Mouse (Mus musculus): Measurements from ENCODE around the gene Klri1.
"Not testable (repeated sequence)": the region's sequence is repeated elsewhere in the genome, so short reads cannot be mapped to it uniquely, and the experiment has no call there.

Klri1 gene

GRCm38 (mm10) chr6:129717032-129717431 is at the start of gene Klri1:
Gene Klri1 (minus strand): TSS chr6:129717132.
- DNase-seq (ENCODE audit: extremely low spot score) = no peak

GRCm38 (mm10) chr6:129747654-129748032 is 30.7 kb upstream of the Klri1 start:
- DNase-seq (ENCODE audit: extremely low spot score) = no peak

DNA sequence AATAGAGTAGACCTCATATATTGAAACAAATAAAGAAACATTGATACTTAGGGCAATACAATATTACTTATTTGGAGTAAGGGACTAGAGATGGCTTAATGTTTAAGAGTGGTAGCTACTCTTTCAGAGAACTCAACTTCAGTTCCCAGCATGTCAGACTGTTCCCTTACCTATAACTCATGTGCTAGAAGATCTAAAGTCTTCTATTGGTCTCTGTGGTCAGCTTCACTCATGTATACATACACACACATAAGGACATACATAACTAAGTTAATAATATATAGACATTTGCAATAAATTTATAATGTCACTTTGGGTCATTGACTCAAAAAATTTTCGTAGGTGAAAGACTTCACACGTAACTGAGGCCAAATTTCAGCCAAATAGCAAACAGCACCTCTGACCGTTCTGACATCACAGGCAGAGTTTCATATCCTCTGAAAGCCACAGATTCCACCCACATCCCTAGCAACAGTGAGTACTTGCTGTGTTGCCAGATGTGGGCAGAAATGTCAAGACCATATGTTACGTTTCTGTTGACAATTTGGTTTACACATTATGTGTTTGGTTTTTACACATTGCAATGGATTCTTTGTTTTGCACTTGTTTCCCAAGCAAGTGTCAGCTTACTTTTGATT is 30.2 kb upstream of the Klri1 start:
- no peak for DNase-seq (ENCODE audit: extremely low spot score)

- no peak for DNase-seq (ENCODE audit: extremely low spot score)
Measured at GRCm38 (mm10) chr6:129746151-129746550, 29.2 kb upstream of the Klri1 start.

- DNase-seq (ENCODE audit: extremely low spot score) = no peak
Measured at GRCm38 (mm10) chr6:129740069-129740721, 23.3 kb upstream of the Klri1 start, which contains the start of gene Klri2. Gene Klri2 (minus strand): TSS chr6:129740484.

- no peak for DNase-seq (ENCODE audit: extremely low spot score)
Measured at GRCm38 (mm10) chr6:129736414-129736813, 19.5 kb upstream of the Klri1 start.

DNA sequence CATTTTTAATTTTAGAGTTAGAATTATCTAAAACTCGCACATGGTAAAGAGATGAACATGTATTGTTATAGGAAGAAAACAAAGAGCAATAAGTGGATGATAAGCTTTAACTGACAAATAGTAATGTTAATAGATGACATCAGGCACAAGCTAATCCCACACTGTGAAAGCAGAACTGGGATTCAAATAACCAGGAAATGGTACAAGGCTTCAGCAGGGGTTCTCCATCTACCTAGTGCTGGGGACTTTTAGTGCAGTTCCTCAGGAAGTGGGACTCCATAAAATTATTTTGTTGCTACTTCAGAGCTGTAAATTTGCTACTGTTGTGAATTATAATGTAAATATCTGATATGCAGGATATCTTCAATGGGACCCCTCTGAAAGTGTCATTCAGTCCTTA is 10.3 kb upstream of the Klri1 start:
- DNase-seq (ENCODE audit: extremely low spot score) = no peak

- no peak for DNase-seq (ENCODE audit: extremely low spot score)
Measured at GRCm38 (mm10) chr6:129721390-129721789, 4.5 kb upstream of the Klri1 start.

- no peak for DNase-seq (ENCODE audit: extremely low spot score)
Measured at GRCm38 (mm10) chr6:129720487-129720886, 3.6 kb upstream of the Klri1 start.

- no peak for DNase-seq (ENCODE audit: extremely low spot score)
Measured at GRCm38 (mm10) chr6:129713566-129713965, 3.4 kb downstream of the Klri1 start.

- DNase-seq (ENCODE audit: extremely low spot score) = not testable (repeated sequence)
Measured at GRCm38 (mm10) chr6:129691436-129691835, 25.5 kb downstream of the Klri1 start.

- DNase-seq (ENCODE audit: extremely low spot score) = no peak
Measured at GRCm38 (mm10) chr6:129680379-129680778, 36.6 kb downstream of the Klri1 start.

- no peak for DNase-seq (ENCODE audit: extremely low spot score)
Measured at GRCm38 (mm10) chr6:129678873-129679272, 38.1 kb downstream of the Klri1 start, which contains the start of gene Klrc1. Gene Klrc1 (minus strand): TSS chr6:129678973.

GRCm38 (mm10) chr6:129661301-129661700 is 55.6 kb downstream of the Klri1 start:
- not testable (repeated sequence) for DNase-seq (ENCODE audit: extremely low spot score)

DNA sequence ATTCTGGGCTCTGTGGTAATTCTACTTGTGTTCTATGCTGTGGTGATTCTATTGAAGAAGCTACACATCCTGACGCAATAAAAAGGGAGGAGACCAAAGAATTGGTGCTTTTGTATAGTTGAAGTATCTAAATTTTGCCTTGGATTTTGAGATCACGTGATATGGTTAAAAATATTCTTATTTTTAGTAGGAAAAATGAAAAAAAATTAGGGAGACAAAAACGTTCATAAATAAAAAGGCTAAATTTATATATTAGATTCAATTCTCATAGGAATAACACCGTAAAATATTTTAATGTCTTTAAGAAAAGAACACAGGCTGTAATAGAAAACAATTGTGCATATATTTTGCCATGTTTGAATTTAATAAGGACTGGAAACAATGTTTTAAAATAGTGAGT is 56.3 kb downstream of the Klri1 start, which contains the start of gene Klrc2:
Gene Klrc2 (minus strand): TSS at position 101 of the 400 bp plus-strand sequence.
- DNase-seq (ENCODE audit: extremely low spot score) = not testable (repeated sequence)

All from embryo, embryonic 9.5 days (tissue).